Mouse (Mus musculus) hindbrain, postnatal 0 days (tissue): ENCODE results near the gene Smurf2. TPM values are rescaled to one million over a fixed set of nuclear protein-coding genes. Genes with fewer than 3 reads are reported as not detected.
"Not testable (repeated sequence)": the region's sequence is repeated elsewhere in the genome, so short reads cannot be mapped to it uniquely, and the experiment has no call there.

Source experiments
- ATAC-seq: fragments of 200-750 bp; cut with Nextera tagmentation; 2 replicates; pipeline ENCODE4 v1.8.0; 2017; ENCODE audit warnings: mild to moderate bottlenecking, moderate TSS enrichment, moderate library complexity
- DNase-seq: peaks from one replicate; pipeline ENCODE4 v3.0.0-alpha.2; 2015; ENCODE audit warnings: low spot score
- H3K27ac ChIP-seq: fragments of 300-500 bp; sonication (generic); 2 replicates; pipeline ENCODE4 v1.5.1; 2014; ENCODE audit warnings: mild to moderate bottlenecking
- H3K27me3 ChIP-seq: fragments of 300-500 bp; sonication (generic); 2 replicates; pipeline ENCODE4 v1.6.1; 2014; ENCODE audit warnings: low read length, mixed read lengths; ENCODE audit not compliant: insufficient read depth
- H3K36me3 ChIP-seq: fragments of 300-500 bp; sonication (generic); 2 replicates; pipeline ENCODE4 v1.6.1; 2014; ENCODE audit warnings: low read length, mixed read lengths; ENCODE audit not compliant: insufficient read depth
- H3K4me1 ChIP-seq: fragments of 300-500 bp; sonication (generic); 2 replicates; pipeline ENCODE4 v1.6.1; 2014; ENCODE audit warnings: antibody characterized with exemption, low read length, mixed read lengths; ENCODE audit not compliant: insufficient read depth
- H3K4me2 ChIP-seq: fragments of 300-500 bp; sonication (generic); 2 replicates; pipeline ENCODE4 v1.6.1; 2014; ENCODE audit warnings: low read depth, mild to moderate bottlenecking, low read length, moderate library complexity, mixed read lengths
- H3K4me3 ChIP-seq: fragments of 300-500 bp; sonication (generic); 2 replicates; pipeline ENCODE4 v1.5.1; 2014; ENCODE audit warnings: low read length
- H3K9ac ChIP-seq: fragments of 300-500 bp; sonication (generic); replicated peaks from 2 replicates; pipeline ENCODE4 v1.6.1; 2014; ENCODE audit warnings: mild to moderate bottlenecking, low read length, moderate library complexity, mixed read lengths
- H3K9me3 ChIP-seq: fragments of 300-500 bp; sonication (generic); 2 replicates; pipeline ENCODE4 v1.6.1; 2016; ENCODE audit warnings: low read length, mixed read lengths
- CTCF ChIP-seq: IDR thresholded peaks from 2 replicates; pipeline ENCODE4 v1.5.1; 2016; ENCODE audit warnings: antibody characterized with exemption, control low read depth, low read depth
- WGBS: fragments of 180-500 bp; shearing (Covaris S2); extraction: QIAGEN DNeasy Blood & Tissue Kit; methylation state at CpG from one replicate; pipeline ENCODE4 v1.1.7; 2014; 5-methylcytosine and 5-hydroxymethylcytosine counted together
- polyA plus RNA-seq: library from polyadenylated mRNA; unstranded; fragments of >200 nt; fragmentation: Nextera tagmentation; extraction: Ambion mirVana; gene quantifications from 2 replicates; pipeline ENCODE4 v1.2.1, GENCODE M21; 2015
- total RNA-seq: library from RNA; depleted of rRNA; stranded (reverse); fragments of >200 nt; gene quantifications from 2 replicates; pipeline ENCODE4 v1.2.3, GENCODE M21; 2014

Gene Smurf2
- total and polyA plus RNA-seq, 2 experiments from 2014 or later, result 8.7 to 35.7 TPM

- no peak for TF ChIP-seq CTCF
- H3K9me3 ChIP-seq, result no peaks in the 10 kb centered on the region
- no peak overlapping the region for H3K9ac ChIP-seq
- H3K36me3 ChIP-seq, result peaks cover 47% of the 10 kb centered on the region
- H3K4me3 ChIP-seq, result no peak overlapping the region
- peak overlapping the region; percentile 67 for H3K27ac ChIP-seq
- no peaks in the 10 kb centered on the region for H3K27me3 ChIP-seq
- DNase-seq (no peak), ATAC-seq (no peak)
- 98% methylated on average over 2 of the region's 2 CpGs for WGBS
- H3K4me1 ChIP-seq, result 0 out of 2 replicates have a peak, but pooled peaks cover 4% of the 10 kb centered on the region
- H3K4me2 ChIP-seq, result no peak overlapping the region
Measured at GRCm38 (mm10) chr11:106815761-106816160, 104.8 kb downstream of the Smurf2 start.

- no peak overlapping the region; the same call in 1 of the 2 replicates for H3K9ac ChIP-seq
- TF ChIP-seq CTCF, result no peak
- ATAC-seq (no peak), DNase-seq (no peak)
- 81% methylated on average over 2 of the region's 2 CpGs for WGBS
- peak overlapping the region; percentile 26; the same call in 1 of the 2 replicates for H3K27ac ChIP-seq
- H3K36me3 ChIP-seq, result peaks cover 47% of the 10 kb centered on the region
- H3K27me3 ChIP-seq, result no peaks in the 10 kb centered on the region
- H3K4me1 ChIP-seq, result 0 out of 2 replicates have a peak, but pooled peaks cover 4% of the 10 kb centered on the region
- no peak overlapping the region for H3K4me3 ChIP-seq
- H3K9me3 ChIP-seq, result no peaks in the 10 kb centered on the region
- no peak overlapping the region for H3K4me2 ChIP-seq
Measured at GRCm38 (mm10) chr11:106815331-106815730, 105.2 kb downstream of the Smurf2 start.

GRCm38 (mm10) chr11:106814601-106815320, 105.8 kb downstream of the Smurf2 start:
- no peak overlapping the region for H3K4me2 ChIP-seq
- peak; percentile 51 for DNase-seq
- H3K4me1 ChIP-seq, result 0 out of 2 replicates have a peak, but pooled peaks cover 3% of the 10 kb centered on the region
- H3K4me3 ChIP-seq, result no peak overlapping the region
- no peak for TF ChIP-seq CTCF
- ATAC-seq, result 0 out of 2 replicates have a peak, but pooled peaks have one; percentile 56
- H3K27ac ChIP-seq, result peak overlapping the region; percentile 38; the same call in 1 of the 2 replicates
- WGBS, result 70% methylated on average over 14 of the region's 14 CpGs
- H3K36me3 ChIP-seq, result peaks cover 43% of the 10 kb centered on the region
- no peak overlapping the region; the same call in 1 of the 2 replicates for H3K9ac ChIP-seq
- no peaks in the 10 kb centered on the region for H3K9me3 ChIP-seq
- no peaks in the 10 kb centered on the region for H3K27me3 ChIP-seq

GRCm38 (mm10) chr11:106812410-106813136, 107.9 kb downstream of the Smurf2 start:
- no peak for TF ChIP-seq CTCF
- ATAC-seq, result no peak
- Histone ChIP-seq H3K9ac (no peak overlapping the region), H3K36me3 (peaks cover 42% of the 10 kb centered on the region), H3K9me3 (no peaks in the 10 kb centered on the region), H3K27ac (no peak overlapping the region), H3K27me3 (no peaks in the 10 kb centered on the region), H3K4me1 (no peaks in the 10 kb centered on the region), H3K4me2 (no peak overlapping the region), H3K4me3 (no peak overlapping the region)
- DNase-seq, result no peak
- 89% methylated on average over 7 of the region's 7 CpGs for WGBS

GRCm38 (mm10) chr11:106807442-106807841, 113.1 kb downstream of the Smurf2 start:
- not testable (repeated sequence) for H3K27ac ChIP-seq
- WGBS, result 100% methylated on average over 1 of the region's 1 CpGs

GRCm38 (mm10) chr11:106802069-106802627, 118.4 kb downstream of the Smurf2 start:
- ATAC-seq, result no peak

More at GRCm38 (mm10) chr11:106807442-106807841, 113.1 kb downstream of the Smurf2 start:
- not testable (repeated sequence) for DNase-seq, H3K27me3 ChIP-seq, H3K4me2 ChIP-seq, ATAC-seq, H3K4me3 ChIP-seq, H3K9me3 ChIP-seq, H3K9ac ChIP-seq, H3K4me1 ChIP-seq
- peaks cover 14% of the 10 kb centered on the region for H3K36me3 ChIP-seq

More at GRCm38 (mm10) chr11:106802069-106802627, 118.4 kb downstream of the Smurf2 start:
- Histone ChIP-seq H3K27me3 (no peaks in the 10 kb centered on the region), H3K4me2 (no peak overlapping the region), H3K27ac (no peak overlapping the region; the same call in 1 of the 2 replicates), H3K4me1 (no peaks in the 10 kb centered on the region), H3K36me3 (peaks cover 35% of the 10 kb centered on the region), H3K9ac (no peak overlapping the region), H3K4me3 (no peak overlapping the region), H3K9me3 (no peaks in the 10 kb centered on the region)
- TF ChIP-seq CTCF, result no peak
- DNase-seq, result peak; percentile 40
- WGBS, result 53% methylated on average over 10 of the region's 10 CpGs
